Comparison of ENCODE assay signal across 9 mouse cellular contexts in the genomic region with DNA sequence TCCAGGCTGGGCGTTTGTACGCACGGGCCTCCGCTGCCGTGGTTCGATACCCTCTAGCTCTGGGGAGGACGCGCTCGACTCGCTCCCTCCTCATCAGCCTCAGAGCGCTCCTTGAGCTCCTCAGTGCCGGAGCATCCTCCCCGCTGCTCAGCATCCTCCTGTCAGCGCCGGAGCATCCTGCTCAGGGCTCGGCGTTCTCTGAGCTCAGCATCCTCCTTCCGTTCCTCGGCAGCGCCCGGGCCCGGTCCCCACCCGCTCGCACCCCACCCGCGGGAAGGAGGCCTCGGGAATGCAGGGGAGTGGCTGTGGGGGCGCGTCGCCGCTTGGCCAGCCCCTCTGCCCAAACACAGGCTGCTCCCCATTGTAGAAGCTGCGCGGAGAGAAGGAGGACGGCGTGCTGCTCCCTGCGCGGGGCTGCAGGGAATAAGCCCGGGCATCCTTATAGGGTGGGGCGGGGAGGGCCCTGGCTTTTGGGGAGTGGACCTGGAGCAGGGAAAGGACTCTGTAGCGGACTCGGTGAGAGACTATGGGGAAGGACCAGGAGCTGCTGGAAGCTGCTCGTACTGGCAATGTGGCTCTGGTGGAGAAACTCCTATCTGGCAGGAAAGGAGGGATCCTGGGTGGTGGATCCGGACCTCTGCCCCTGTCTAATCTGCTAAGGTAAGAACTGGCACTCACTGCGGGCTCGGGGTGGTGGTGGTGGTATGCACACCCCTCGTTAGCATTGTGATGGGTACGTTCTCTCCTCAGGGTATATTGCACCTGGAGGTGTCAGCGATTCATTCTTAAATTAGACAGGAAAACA. TPM values are rescaled to one million over a fixed set of nuclear protein-coding genes. Genes with fewer than 3 reads are reported as not detected.
DNase-seq lines count a peak whose midpoint lies in the region; ATAC-seq and TF ChIP-seq lines count a peak whose summit lies in the region.
"Had no signal": no experiment of that assay in that cellular context is flagged by ENCODE, and none has a peak within 500 bp of the region (broad histone marks: within the 10 kb centered on the region; RNA-seq: fewer than 3 reads in every experiment).

Gene Anks1b (plus strand): TSS at position 364 of the 805 bp plus-strand sequence.

- peak; percentile 16 for DNase-seq in adrenal gland, postnatal 25 days
- peak; percentile 38 for DNase-seq in embryonic facial prominence, embryonic 14.5 days (ENCODE audit: low spot score)
- peak; percentile 11 to 29 for DNase-seq in heart, postnatal 10 days
- peak; percentile 67 for DNase-seq in layer of hippocampus, adult 9-11 months
- peak; percentile 79 for DNase-seq in retina, postnatal 1 day
- DNase-seq in MN1 (ENCODE audit: low spot score), result no peak

- H3K4me2 ChIP-seq in embryonic facial prominence, embryonic 14.5 days (ENCODE audit: low read depth, low read length), result peak within 1 kb of the TSS; percentile 70
- peak within 1 kb of the TSS; percentile 99 for H3K4me2 ChIP-seq in lung, embryonic 15.5 days

- H3K4me3 ChIP-seq in ES-Bruce4 (ENCODE audit: low read depth, low read length), result peak within 1 kb of the TSS; percentile 79
- H3K4me3 ChIP-seq in embryonic facial prominence, embryonic 14.5 days (ENCODE audit: low read depth, low read length), result peak within 1 kb of the TSS; percentile 56
- H3K4me3 ChIP-seq in lung, embryonic 15.5 days, result peak within 1 kb of the TSS; percentile 56
- H3K4me3 ChIP-seq: erythroblast, embryonic 14.5 days had no signal

- ATAC-seq in embryonic facial prominence, embryonic 14.5 days (ENCODE audit: low read depth), result peak; percentile 73; the same call in 1 of the 2 replicates
- ATAC-seq in lung, embryonic 15.5 days (ENCODE audit: borderline replicate concordance, extremely low read depth, low FRiP score, low TSS enrichment), result peak; percentile 69

- TF ChIP-seq EP300 in ES-Bruce4 (IDR thresholded peaks at IDR 0.05; ENCODE audit: insufficient read depth, low read depth, low read length), result no peak

- H3K36me3 ChIP-seq in ES-Bruce4 (ENCODE audit: control insufficient read depth, insufficient read depth, low read length, poor library complexity, severe bottlenecking), result no peaks in the 10 kb centered on the region
- no peaks in the 10 kb centered on the region for H3K36me3 ChIP-seq in embryonic facial prominence, embryonic 14.5 days (ENCODE audit: control insufficient read depth, insufficient read depth, low read length)
- H3K36me3 ChIP-seq in lung, embryonic 15.5 days, result no peaks in the 10 kb centered on the region

- no peak for TF ChIP-seq CTCF in ES-Bruce4 (IDR thresholded peaks at IDR 0.05; ENCODE audit: low read depth, low read length)

- TF ChIP-seq POLR2A in ES-Bruce4 (IDR thresholded peaks at IDR 0.05; ENCODE audit: insufficient read depth, low read length), result no peak

- no peaks in the 10 kb centered on the region for H3K9me3 ChIP-seq in ES-Bruce4 (replicated peaks; ENCODE audit: control insufficient read depth, insufficient read depth, low read length, poor library complexity, severe bottlenecking)
- no peaks in the 10 kb centered on the region for H3K9me3 ChIP-seq in embryonic facial prominence, embryonic 14.5 days (ENCODE audit: control insufficient read depth, low read length)
- H3K9me3 ChIP-seq in lung, embryonic 15.5 days, result no peaks in the 10 kb centered on the region

- no peak within 1 kb of the TSS for H3K27ac ChIP-seq in ES-Bruce4 (ENCODE audit: insufficient read depth, low read length)
- H3K27ac ChIP-seq in embryonic facial prominence, embryonic 14.5 days (replicated peaks; ENCODE audit: low read depth, low read length), result no peak within 1 kb of the TSS; the same call in 1 of the 2 replicates
- H3K27ac ChIP-seq in lung, embryonic 15.5 days, result no peak within 1 kb of the TSS

- H3K9ac ChIP-seq in ES-Bruce4 (ENCODE audit: low read depth, poor library complexity, severe bottlenecking), result peak within 1 kb of the TSS; percentile 35
- H3K9ac ChIP-seq in embryonic facial prominence, embryonic 14.5 days (ENCODE audit: low read depth, low read length), result peak within 1 kb of the TSS; percentile 59
- H3K9ac ChIP-seq in lung, embryonic 15.5 days, result peak within 1 kb of the TSS; percentile 8; the same call in 1 of the 2 replicates

- no peaks in the 10 kb centered on the region for H3K4me1 ChIP-seq in ES-Bruce4 (ENCODE audit: control insufficient read depth, insufficient read depth, low read length)
- no peaks in the 10 kb centered on the region for H3K4me1 ChIP-seq in embryonic facial prominence, embryonic 14.5 days (ENCODE audit: control insufficient read depth, insufficient read depth, low read length)
- H3K4me1 ChIP-seq in lung, embryonic 15.5 days, result peaks cover 14% of the 10 kb centered on the region

- H3K27me3 ChIP-seq in ES-Bruce4 (ENCODE audit: control insufficient read depth, insufficient read depth, low read length, poor library complexity, severe bottlenecking), result peaks cover 2% of the 10 kb centered on the region; the same call in 1 of the 2 replicates
- peaks cover 28% of the 10 kb centered on the region for H3K27me3 ChIP-seq in embryonic facial prominence, embryonic 14.5 days (replicated peaks; ENCODE audit: control insufficient read depth, insufficient read depth, low read length)
- peaks cover 18% of the 10 kb centered on the region for H3K27me3 ChIP-seq in lung, embryonic 15.5 days

- intact Hi-C loops in heart, postnatal 10 days (cut with DNase I), result no loop called here

- under 1% methylated on average over 27 of the region's 48 CpGs for WGBS in embryonic facial prominence, embryonic 14.5 days
- WGBS in lung, embryonic 15.5 days, result 1% methylated on average over 48 of the region's 48 CpGs

RNA-seq across cellular contexts. Expression of gene Anks1b, which starts in this region (rescaled TPM):
- polyA plus RNA-seq in ES-Bruce4 (2011; ENCODE audit: insufficient read depth, insufficient read length, low read depth, missing spikeins), result 2.3 and 4.1 TPM in 2 replicates
- total RNA-seq in adrenal gland, postnatal 25 days (2021), result 0.85 TPM in 1 of 2 replicates, not detected in the other
- 2.0 and 2.2 TPM in 2 replicates for polyA plus RNA-seq in embryonic facial prominence, embryonic 14.5 days (2014; fragmentation: Nextera tagmentation; extraction: Ambion mirVana)
- total RNA-seq in heart, postnatal 10 days (2021), result under 1 TPM; 0.19 to 0.25 TPM
- 0.47 and 0.93 TPM in 2 replicates for polyA plus RNA-seq in lung, embryonic 15.5 days (2015; fragmentation: Nextera tagmentation; extraction: Ambion mirVana)
- polyA plus RNA-seq: erythroblast, embryonic 14.5 days had no signal

Comparison
In these comparisons a context has a peak if more than half of its experiments do, and no peak if none do; other contexts are left out.
1. Peak in DNase-seq in adrenal gland, postnatal 25 days; RNA of the gene not detected or under 1 TPM.
2. Peak in DNase-seq in heart, postnatal 10 days; RNA of the gene not detected or under 1 TPM.
3. Peak in ATAC-seq, H3K4me3 ChIP-seq, H3K9ac ChIP-seq and H3K4me2 ChIP-seq in lung, embryonic 15.5 days; RNA of the gene not detected or under 1 TPM.
4. H3K9ac ChIP-seq: peak in every context shown above with its lines; median percentile 59 in embryonic facial prominence, embryonic 14.5 days; 35 in ES-Bruce4; 8 in lung, embryonic 15.5 days.